Mouse (Mus musculus) MEL (cell line): ENCODE data around the gene Plet1. TPM values are rescaled to one million over a fixed set of nuclear protein-coding genes. Genes with fewer than 3 reads are reported as not detected.

Experiments
- DNase-seq: peaks from one replicate; pipeline ENCODE4 v3.0.0; 2011; ENCODE audit warnings: low read depth, low spot score
- H3K27ac ChIP-seq: 2 replicates; pipeline ENCODE4 v1.5.1; 2012; ENCODE audit warnings: low read depth, mild to moderate bottlenecking, control low read depth, low read length, moderate library complexity; ENCODE audit not compliant: control insufficient read depth
- H3K27me3 ChIP-seq, 2 experiments: fragments of 150-350 bp in 1 of 2; sonication (generic) in 1 of 2; 2 replicates each; pipeline ENCODE4 v1.6.1; 2012; ENCODE audit warnings: low read length in 2 of 2, mild to moderate bottlenecking in 2 of 2, improper control_type of control experiment in 1 of 2, moderate library complexity in 1 of 2; ENCODE audit not compliant: insufficient read depth in 2 of 2, control insufficient read depth in 1 of 2
- H3K36me3 ChIP-seq, 2 experiments: 2 replicates each; pipeline ENCODE4 v1.6.1; 2012 to 2014; ENCODE audit warnings: low read length in 2 of 2, improper control_type of control experiment in 1 of 2, inconsistent platforms in 1 of 2, mild to moderate bottlenecking in 1 of 2; ENCODE audit not compliant: insufficient read depth in 2 of 2, control insufficient read depth in 1 of 2
- H3K4me1 ChIP-seq, 2 experiments: fragments of 150-350 bp in 1 of 2; sonication (generic) in 1 of 2; 2 replicates each; pipeline ENCODE4 v1.6.1; 2012; ENCODE audit warnings: low read length in 2 of 2, improper control_type of control experiment in 1 of 2, mild to moderate bottlenecking in 1 of 2; ENCODE audit not compliant: insufficient read depth in 2 of 2, control insufficient read depth in 1 of 2
- H3K4me3 ChIP-seq, 2 experiments: fragments of 150-350 bp in 1 of 2; sonication (generic) in 1 of 2; 2 replicates each; pipeline ENCODE4 v1.5.1; 2012; ENCODE audit warnings: low read depth in 2 of 2, low read length in 2 of 2, mild to moderate bottlenecking in 2 of 2, moderate library complexity in 2 of 2, control low read depth in 1 of 2, improper control_type of control experiment in 1 of 2; ENCODE audit not compliant: control insufficient read depth in 1 of 2, insufficient read depth in 1 of 2
- H3K79me2 ChIP-seq: 2 replicates; pipeline ENCODE4 v1.6.1; 2012; ENCODE audit warnings: mild to moderate bottlenecking, low read length, moderate library complexity; ENCODE audit not compliant: control insufficient read depth, poor library complexity, insufficient read depth
- H3K9ac ChIP-seq: 2 replicates; pipeline ENCODE4 v1.6.1; 2012; ENCODE audit warnings: low read depth, mild to moderate bottlenecking, control low read depth, low read length, moderate library complexity; ENCODE audit not compliant: control insufficient read depth, poor library complexity, severe bottlenecking
- H3K9me3 ChIP-seq: fragments of 150-350 bp; sonication (generic); replicated peaks from 2 replicates; pipeline ENCODE4 v1.6.1; 2012; ENCODE audit warnings: mild to moderate bottlenecking, low read length, improper control_type of control experiment, moderate library complexity; ENCODE audit not compliant: insufficient read depth
- E2F4 ChIP-seq: IDR thresholded peaks from 2 replicates; pipeline ENCODE4 v1.6.1; 2011; ENCODE audit warnings: low read depth, low read length, improper control_type of control experiment, borderline replicate concordance
- EP300 ChIP-seq, 2 experiments: IDR thresholded peaks; 2 replicates each; pipeline ENCODE4 v1.6.1; 2011; ENCODE audit warnings: improper control_type of control experiment in 2 of 2, low read length in 2 of 2, low read depth in 1 of 2, mild to moderate bottlenecking in 1 of 2
- GABPA ChIP-seq: IDR thresholded peaks from 2 replicates; pipeline ENCODE4 v1.6.1; 2012; ENCODE audit warnings: low read depth, mild to moderate bottlenecking, inconsistent platforms, low read length, improper control_type of control experiment, moderate library complexity
- GATA1 ChIP-seq: IDR thresholded peaks from 2 replicates; pipeline ENCODE4 v1.6.1; 2011; ENCODE audit warnings: low read depth, low read length, improper control_type of control experiment
- HCFC1 ChIP-seq: IDR thresholded peaks from 2 replicates; pipeline ENCODE4 v1.6.1; 2012; ENCODE audit warnings: low read depth, mild to moderate bottlenecking, inconsistent platforms, low read length, improper control_type of control experiment, moderate library complexity
- MAFK ChIP-seq: IDR thresholded peaks from 2 replicates; pipeline ENCODE4 v1.6.1; 2011; ENCODE audit warnings: low read depth, mild to moderate bottlenecking, low read length, improper control_type of control experiment, borderline replicate concordance
- MXI1 ChIP-seq: IDR thresholded peaks from 2 replicates; pipeline ENCODE4 v1.6.1; 2011; ENCODE audit warnings: mild to moderate bottlenecking, low read depth, low read length, improper control_type of control experiment
- NELFE ChIP-seq: IDR thresholded peaks from 2 replicates; pipeline ENCODE4 v1.6.1; 2011; ENCODE audit warnings: low read depth, low read length, improper control_type of control experiment
- POLR2AphosphoS2 ChIP-seq: IDR thresholded peaks from 2 replicates; pipeline ENCODE4 v1.6.1; 2011; ENCODE audit warnings: low read length, improper control_type of control experiment
- RCOR1 ChIP-seq: IDR thresholded peaks from 2 replicates; pipeline ENCODE4 v1.6.1; 2012; ENCODE audit warnings: low read depth, mild to moderate bottlenecking, inconsistent platforms, low read length, improper control_type of control experiment
- SMC3 ChIP-seq: IDR thresholded peaks from 2 replicates; pipeline ENCODE4 v1.6.1; 2011; ENCODE audit warnings: low read depth, low read length, improper control_type of control experiment
- TBP ChIP-seq: IDR thresholded peaks from 2 replicates; pipeline ENCODE4 v1.8.0; 2011; ENCODE audit warnings: low read depth, low read length, improper control_type of control experiment
- USF2 ChIP-seq, 2 experiments: IDR thresholded peaks; 2 replicates each; pipeline ENCODE4 v1.6.1; 2011 to 2012; ENCODE audit warnings: improper control_type of control experiment in 2 of 2, low read length in 2 of 2, borderline replicate concordance in 1 of 2, inconsistent platforms in 1 of 2, low read depth in 1 of 2, mild to moderate bottlenecking in 1 of 2; ENCODE audit not compliant: insufficient read depth in 1 of 2
- ZKSCAN1 ChIP-seq: IDR thresholded peaks from 2 replicates; pipeline ENCODE4 v1.6.1; 2012; ENCODE audit warnings: low read depth, mild to moderate bottlenecking, inconsistent platforms, low read length, improper control_type of control experiment, moderate library complexity
- polyA plus RNA-seq, 2 experiments: library from polyadenylated mRNA; stranded (reverse) in 1 of 2; unstranded in 1 of 2; fragments of >175 nt in 1 of 2; fragments of >200 nt in 1 of 2; gene quantifications; 2 replicates each; pipeline versions ENCODE4 v1.2.1 to v1.2.4; 2012; ENCODE audit warnings: low replicate concordance in 2 of 2, low read depth in 1 of 2; ENCODE audit not compliant: insufficient read length in 2 of 2, insufficient read depth in 1 of 2, missing spikeins in 1 of 2
- total RNA-seq: library from RNA; depleted of rRNA; stranded (reverse); fragments of 300-350 nt; gene quantifications from 2 replicates; pipeline ENCODE4 v1.2.3, GENCODE M21; 2012

The Plet1 gene
- total and polyA plus RNA-seq, 3 experiments: 0.12 to 0.81 TPM; not detected in 1

GRCm38 (mm10) chr9:50462494-50463204 is 31.7 kb upstream of the Plet1 start (continued):
- TF ChIP-seq ZKSCAN1 (peak; percentile 94), HCFC1 (peak; percentile 52; the same call in 1 of the 2 replicates), MAFK (no peak), NELFE (peak; percentile 40; the same call in 1 of the 2 replicates)
- TF ChIP-seq, all 39 proteins: peak for 20

GRCm38 (mm10) chr9:50463205-50463508 is 31.2 kb upstream of the Plet1 start:
- TF ChIP-seq RCOR1 (no peak), TBP (no peak), ZKSCAN1 (no peak), USF2 (IDR thresholded peaks at IDR 0.05; ENCODE audit: borderline replicate concordance in 1 of 2, insufficient read depth in 1 of 2, low read depth in 1 of 2, low read length in 2 of 2) (no peak), NELFE (no peak), GABPA (no peak), E2F4 (no peak), HCFC1 (no peak), MAFK (no peak), EP300 (IDR thresholded peaks at IDR 0.05; ENCODE audit: low read depth in 1 of 2, low read length in 2 of 2) (no peak)
- TF ChIP-seq, all 39 proteins: peak for 0
- Histone ChIP-seq H3K4me1 (peaks cover 0 to 17% of the 10 kb centered on the region in 2 experiments; a peak in 3 of 4 replicates), H3K79me2 (no peaks in the 10 kb centered on the region)

GRCm38 (mm10) chr9:50470377-50471100 is 23.8 kb upstream of the Plet1 start:
- no peak for TF ChIP-seq GATA1
- no peak for TF ChIP-seq NELFE
- no peak for TF ChIP-seq SMC3
- no peak for TF ChIP-seq POLR2AphosphoS2
- no peak for TF ChIP-seq MXI1
- no peak overlapping the region for H3K27ac ChIP-seq
- no peaks in the 10 kb centered on the region for H3K79me2 ChIP-seq
- H3K36me3 ChIP-seq: peaks cover 0 to 9% of the 10 kb centered on the region in 2 experiments; a peak in 2 of 4 replicates
- peaks cover 2 to 13% of the 10 kb centered on the region in 2 experiments; a peak in 2 of 4 replicates for H3K4me1 ChIP-seq
- no peaks in the 10 kb centered on the region for H3K9me3 ChIP-seq
- H3K9ac ChIP-seq: no peak overlapping the region
- DNase-seq: peak; percentile 18
- no peak overlapping the region for H3K4me3 ChIP-seq
- H3K27me3 ChIP-seq: no peaks in the 10 kb centered on the region

More at GRCm38 (mm10) chr9:50463205-50463508, 31.2 kb upstream of the Plet1 start:
- peak overlapping the region; percentile 57 to 94 for H3K4me3 ChIP-seq
- H3K27me3 ChIP-seq: no peaks in the 10 kb centered on the region
- no peaks in the 10 kb centered on the region; a peak in 1 of 4 replicates for H3K36me3 ChIP-seq
- DNase-seq: no peak
- peak overlapping the region; percentile 28; the same call in 1 of the 2 replicates for H3K9ac ChIP-seq
- H3K9me3 ChIP-seq: no peaks in the 10 kb centered on the region
- H3K27ac ChIP-seq: no peak overlapping the region
